Mouse (Mus musculus): ENCODE results near the gene Cdh3. TPM values are rescaled to one million over a fixed set of nuclear protein-coding genes. Genes with fewer than 3 reads are reported as not detected.
"Not testable (repeated sequence)": the region's sequence is repeated elsewhere in the genome, so short reads cannot be mapped to it uniquely, and the experiment has no call there.

Gene Cdh3
- polyA plus RNA-seq, 1 experiment from 2014 or later: 4.7 TPM

DNA sequence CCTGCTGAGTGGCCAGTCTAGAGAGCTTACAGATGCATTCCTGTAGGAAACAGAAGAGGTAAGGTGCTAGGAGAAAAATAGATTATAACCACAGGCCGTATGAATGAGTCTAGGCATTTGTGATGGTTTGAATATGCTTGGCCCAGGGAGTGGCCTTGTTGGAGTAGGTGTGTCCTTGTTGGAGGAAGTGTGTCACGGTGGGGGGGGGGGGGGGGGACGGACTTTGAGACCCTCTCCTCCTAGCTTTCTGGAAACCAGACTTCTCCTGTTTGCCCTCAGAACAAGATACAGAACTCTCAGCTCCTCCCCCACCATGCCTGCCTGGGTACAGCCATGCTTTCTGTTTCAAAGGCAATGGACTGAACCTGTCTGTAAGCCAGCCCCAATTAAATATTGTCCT, 81.8 kb downstream of the Cdh3 start:
- no peaks in the 10 kb centered on the region for H3K36me3 ChIP-seq (ENCODE audit: control insufficient read depth, insufficient read depth, low read length)
- no peak overlapping the region for H3K4me3 ChIP-seq (ENCODE audit: low read length)
- no peaks in the 10 kb centered on the region for H3K27me3 ChIP-seq (replicated peaks; ENCODE audit: control insufficient read depth, insufficient read depth, low read length)
- no peak overlapping the region for H3K9ac ChIP-seq (ENCODE audit: low read depth, low read length)
- no peaks in the 10 kb centered on the region for H3K9me3 ChIP-seq (ENCODE audit: control insufficient read depth, low read length)
- 91% methylated on average over 1 of the region's 3 CpGs for WGBS
- no peak overlapping the region for H3K27ac ChIP-seq (ENCODE audit: low read depth, low read length)
- no peak for ATAC-seq
- no peaks in the 10 kb centered on the region for H3K4me1 ChIP-seq (ENCODE audit: control insufficient read depth, insufficient read depth, low read depth, low read length)
- no peak overlapping the region for H3K4me2 ChIP-seq (ENCODE audit: low read length)

- H3K4me3 ChIP-seq (ENCODE audit: low read length); H3K36me3 ChIP-seq (ENCODE audit: control insufficient read depth, insufficient read depth, low read length); ATAC-seq; H3K4me2 ChIP-seq (ENCODE audit: low read length); H3K27me3 ChIP-seq (replicated peaks; ENCODE audit: control insufficient read depth, insufficient read depth, low read length); H3K9ac ChIP-seq (ENCODE audit: low read depth, low read length); H3K27ac ChIP-seq (ENCODE audit: low read depth, low read length); H3K4me1 ChIP-seq (ENCODE audit: control insufficient read depth, insufficient read depth, low read depth, low read length); H3K9me3 ChIP-seq (ENCODE audit: control insufficient read depth, low read length): not testable (repeated sequence)
- 96% methylated on average over 3 of the region's 3 CpGs for WGBS
Observed at GRCm38 (mm10) chr8:106595623-106596022, 84.9 kb downstream of the Cdh3 start.

DNA sequence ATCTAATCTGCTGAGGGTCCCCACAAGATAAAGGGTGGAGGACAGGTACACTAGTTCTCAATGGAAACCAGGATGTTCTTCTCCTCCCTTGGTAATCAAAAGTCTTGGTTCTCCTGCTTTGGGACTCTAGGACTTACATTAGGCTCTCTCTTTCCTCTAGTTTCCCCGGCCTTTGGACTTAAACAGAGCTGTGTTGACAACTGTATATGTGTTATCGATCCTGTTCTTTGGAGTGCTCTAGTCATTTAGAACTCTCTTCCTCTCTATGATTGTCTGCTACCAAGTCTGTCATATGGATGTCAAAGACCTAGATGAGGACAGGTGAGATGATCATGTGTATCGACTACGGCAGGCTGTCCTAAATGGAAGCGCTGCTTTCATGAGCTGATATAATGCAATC, 86.4 kb downstream of the Cdh3 start:
- H3K4me2 ChIP-seq (ENCODE audit: low read length): no peak overlapping the region
- no peak for ATAC-seq
- no peak overlapping the region for H3K9ac ChIP-seq (ENCODE audit: low read depth, low read length)
- peaks cover 5% of the 10 kb centered on the region for H3K27me3 ChIP-seq (replicated peaks; ENCODE audit: control insufficient read depth, insufficient read depth, low read length)
- H3K4me1 ChIP-seq (ENCODE audit: control insufficient read depth, insufficient read depth, low read depth, low read length): no peaks in the 10 kb centered on the region
- H3K36me3 ChIP-seq (ENCODE audit: control insufficient read depth, insufficient read depth, low read length): no peaks in the 10 kb centered on the region
- 95% methylated on average over 5 of the region's 5 CpGs for WGBS
- no peak overlapping the region for H3K4me3 ChIP-seq (ENCODE audit: low read length)
- H3K9me3 ChIP-seq (ENCODE audit: control insufficient read depth, low read length): no peaks in the 10 kb centered on the region
- H3K27ac ChIP-seq (ENCODE audit: low read depth, low read length): no peak overlapping the region

- H3K4me2 ChIP-seq (ENCODE audit: low read length): no peak overlapping the region
- WGBS: 29% methylated on average over 7 of the region's 7 CpGs
- peaks cover 11% of the 10 kb centered on the region for H3K4me1 ChIP-seq (ENCODE audit: control insufficient read depth, insufficient read depth, low read depth, low read length)
- H3K9me3 ChIP-seq (ENCODE audit: control insufficient read depth, low read length): no peaks in the 10 kb centered on the region
- no peaks in the 10 kb centered on the region for H3K36me3 ChIP-seq (ENCODE audit: control insufficient read depth, insufficient read depth, low read length)
- ATAC-seq: no peak
- H3K27me3 ChIP-seq (replicated peaks; ENCODE audit: control insufficient read depth, insufficient read depth, low read length): peaks cover 21% of the 10 kb centered on the region
- no peak overlapping the region for H3K27ac ChIP-seq (ENCODE audit: low read depth, low read length)
- no peak overlapping the region for H3K4me3 ChIP-seq (ENCODE audit: low read length)
- H3K9ac ChIP-seq (ENCODE audit: low read depth, low read length): no peak overlapping the region
Observed at GRCm38 (mm10) chr8:106599265-106599979, 88.7 kb downstream of the Cdh3 start.

- H3K27me3 ChIP-seq (replicated peaks; ENCODE audit: control insufficient read depth, insufficient read depth, low read length): peaks cover 32% of the 10 kb centered on the region
- H3K9ac ChIP-seq (ENCODE audit: low read depth, low read length): peak within 1 kb of the TSS; percentile 50
- no peaks in the 10 kb centered on the region for H3K9me3 ChIP-seq (ENCODE audit: control insufficient read depth, low read length)
- 2% methylated on average over 49 of the region's 53 CpGs for WGBS
- no peak within 1 kb of the TSS for H3K27ac ChIP-seq (ENCODE audit: low read depth, low read length)
- peak within 1 kb of the TSS; percentile 93 for H3K4me2 ChIP-seq (ENCODE audit: low read length)
- peak within 1 kb of the TSS; percentile 58 for H3K4me3 ChIP-seq (ENCODE audit: low read length)
- ATAC-seq: peak; percentile 73
- H3K4me1 ChIP-seq (ENCODE audit: control insufficient read depth, insufficient read depth, low read depth, low read length): peaks cover 11% of the 10 kb centered on the region
- H3K36me3 ChIP-seq (ENCODE audit: control insufficient read depth, insufficient read depth, low read length): no peaks in the 10 kb centered on the region
Observed at GRCm38 (mm10) chr8:106603131-106603819, 92.6 kb downstream of the Cdh3 start, which contains the start of gene Cdh1. Cdh1 (plus strand) TSS chr8:106603351.

DNA sequence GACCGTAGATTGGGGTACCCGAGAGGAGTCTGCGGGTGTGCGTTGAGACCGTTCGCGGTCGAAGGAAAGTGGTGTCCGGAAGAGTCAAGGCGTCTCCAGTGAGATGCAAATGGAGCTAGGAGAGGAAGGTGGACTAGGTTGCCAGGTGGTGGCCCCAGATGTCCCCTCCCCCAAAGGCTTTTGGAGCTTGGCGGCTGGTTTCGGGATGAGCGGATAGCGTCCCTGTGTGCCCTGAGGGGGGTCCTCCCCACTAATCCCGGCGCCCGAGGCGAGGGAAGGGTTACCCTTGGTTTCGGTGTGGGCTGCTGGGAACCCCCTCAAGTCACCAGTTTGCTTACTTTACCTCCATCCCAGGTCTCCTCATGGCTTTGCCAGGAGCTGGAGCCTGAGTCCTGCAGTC, 93.2 kb downstream of the Cdh3 start:
- H3K27ac ChIP-seq (ENCODE audit: low read depth, low read length): no peak overlapping the region
- no peak for ATAC-seq
- H3K9ac ChIP-seq (ENCODE audit: low read depth, low read length): no peak overlapping the region
- H3K4me2 ChIP-seq (ENCODE audit: low read length): peak overlapping the region; percentile 93
- H3K4me3 ChIP-seq (ENCODE audit: low read length): peak overlapping the region; percentile 58
- peaks cover 11% of the 10 kb centered on the region for H3K4me1 ChIP-seq (ENCODE audit: control insufficient read depth, insufficient read depth, low read depth, low read length)
- H3K36me3 ChIP-seq (ENCODE audit: control insufficient read depth, insufficient read depth, low read length): no peaks in the 10 kb centered on the region
- H3K27me3 ChIP-seq (replicated peaks; ENCODE audit: control insufficient read depth, insufficient read depth, low read length): peaks cover 32% of the 10 kb centered on the region
- no peaks in the 10 kb centered on the region for H3K9me3 ChIP-seq (ENCODE audit: control insufficient read depth, low read length)
- 0% methylated on average over 19 of the region's 19 CpGs for WGBS

GRCm38 (mm10) chr8:106605657-106606056, 95.0 kb downstream of the Cdh3 start:
- no peak overlapping the region for H3K27ac ChIP-seq (ENCODE audit: low read depth, low read length)

DNA sequence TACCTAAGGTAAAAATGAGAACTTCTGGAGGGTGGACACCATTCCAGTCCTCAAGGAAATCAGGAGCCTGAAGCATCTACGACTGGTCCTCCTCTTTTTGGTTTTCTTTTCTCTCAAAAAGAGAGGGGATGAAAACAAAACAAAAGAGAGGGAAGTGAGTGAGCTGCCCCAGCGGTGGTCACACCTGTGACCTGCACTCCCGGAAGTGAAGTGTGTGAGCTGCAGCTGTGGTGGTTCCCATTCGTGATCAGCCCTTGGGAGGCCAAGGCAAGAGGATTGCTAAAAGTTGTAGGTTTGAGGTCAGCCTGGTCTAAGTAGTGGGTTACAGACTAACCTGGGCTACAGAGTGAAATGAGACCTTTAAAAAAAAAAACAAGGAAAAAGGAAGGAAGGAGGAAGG, 95.4 kb downstream of the Cdh3 start:
- Histone ChIP-seq H3K27me3 (replicated peaks; ENCODE audit: control insufficient read depth, insufficient read depth, low read length) (peaks cover 32% of the 10 kb centered on the region), H3K4me2 (ENCODE audit: low read length) (no peak overlapping the region), H3K27ac (ENCODE audit: low read depth, low read length) (no peak overlapping the region), H3K4me3 (ENCODE audit: low read length) (no peak overlapping the region), H3K9ac (ENCODE audit: low read depth, low read length) (no peak overlapping the region), H3K36me3 (ENCODE audit: control insufficient read depth, insufficient read depth, low read length) (no peaks in the 10 kb centered on the region), H3K9me3 (ENCODE audit: control insufficient read depth, low read length) (no peaks in the 10 kb centered on the region), H3K4me1 (ENCODE audit: control insufficient read depth, insufficient read depth, low read depth, low read length) (peaks cover 11% of the 10 kb centered on the region)
- 53% methylated on average over 4 of the region's 4 CpGs for WGBS
- no peak for ATAC-seq

More at GRCm38 (mm10) chr8:106605657-106606056, 95.0 kb downstream of the Cdh3 start:
- Histone ChIP-seq H3K4me3 (ENCODE audit: low read length) (no peak overlapping the region), H3K9me3 (ENCODE audit: control insufficient read depth, low read length) (no peaks in the 10 kb centered on the region), H3K4me2 (ENCODE audit: low read length) (no peak overlapping the region), H3K9ac (ENCODE audit: low read depth, low read length) (no peak overlapping the region), H3K36me3 (ENCODE audit: control insufficient read depth, insufficient read depth, low read length) (no peaks in the 10 kb centered on the region), H3K27me3 (replicated peaks; ENCODE audit: control insufficient read depth, insufficient read depth, low read length) (peaks cover 32% of the 10 kb centered on the region), H3K4me1 (ENCODE audit: control insufficient read depth, insufficient read depth, low read depth, low read length) (peaks cover 11% of the 10 kb centered on the region)
- ATAC-seq: no peak
- 74% methylated on average over 7 of the region's 7 CpGs for WGBS

DNA sequence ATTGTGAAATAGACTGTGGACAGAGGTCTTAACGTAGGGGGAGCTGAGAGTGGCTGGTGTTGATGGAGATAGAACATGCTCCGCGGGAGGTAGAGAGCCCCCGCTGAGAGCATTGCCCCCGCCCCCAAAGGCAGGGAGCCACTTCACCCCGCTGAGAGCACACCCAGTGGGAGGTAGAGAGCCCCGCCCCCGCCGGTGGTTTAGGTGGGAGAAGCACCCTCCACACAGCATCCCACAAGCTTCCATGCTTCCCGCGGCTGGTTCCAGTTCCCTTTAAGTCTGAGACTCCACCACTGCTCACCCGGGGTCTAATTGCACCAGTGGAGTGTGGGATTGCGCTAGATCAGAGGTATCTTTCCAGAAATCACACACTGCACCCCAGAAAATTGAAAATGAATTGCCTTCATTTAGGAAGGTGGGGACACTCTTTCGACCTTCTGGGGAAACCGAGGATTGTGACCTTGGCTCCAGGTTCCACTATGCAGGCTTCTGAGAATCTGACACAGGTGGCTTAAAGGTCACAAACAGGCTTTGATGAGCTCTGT, 96.0 kb downstream of the Cdh3 start:
- Histone ChIP-seq H3K4me3 (ENCODE audit: low read length) (no peak overlapping the region), H3K9ac (ENCODE audit: low read depth, low read length) (no peak overlapping the region), H3K4me1 (ENCODE audit: control insufficient read depth, insufficient read depth, low read depth, low read length) (peaks cover 11% of the 10 kb centered on the region), H3K36me3 (ENCODE audit: control insufficient read depth, insufficient read depth, low read length) (no peaks in the 10 kb centered on the region), H3K27ac (ENCODE audit: low read depth, low read length) (no peak overlapping the region), H3K4me2 (ENCODE audit: low read length) (no peak overlapping the region), H3K9me3 (ENCODE audit: control insufficient read depth, low read length) (no peaks in the 10 kb centered on the region), H3K27me3 (replicated peaks; ENCODE audit: control insufficient read depth, insufficient read depth, low read length) (peaks cover 29% of the 10 kb centered on the region)
- WGBS: 40% methylated on average over 15 of the region's 15 CpGs
- ATAC-seq: no peak
